Mouse (Mus musculus) forebrain, embryonic 13.5 days (tissue): Measurements from ENCODE around the gene Poc1a. TPM values are rescaled to one million over a fixed set of nuclear protein-coding genes. Genes with fewer than 3 reads are reported as not detected.

ENCODE experiments used
- ATAC-seq: fragments of 200-750 bp; cut with Nextera tagmentation; 2 replicates; pipeline ENCODE4 v1.8.0; 2017
- H3K27ac ChIP-seq: fragments of 300-500 bp; sonication (generic); 2 replicates; pipeline ENCODE4 v1.5.1; 2015; ENCODE audit warnings: inconsistent platforms, mild to moderate bottlenecking, moderate library complexity
- H3K27me3 ChIP-seq: fragments of 300-500 bp; sonication (generic); 2 replicates; pipeline ENCODE4 v1.6.1; 2015; ENCODE audit warnings: mild to moderate bottlenecking, inconsistent platforms
- H3K36me3 ChIP-seq: fragments of 300-500 bp; sonication (generic); 2 replicates; pipeline ENCODE4 v1.6.1; 2015; ENCODE audit warnings: mild to moderate bottlenecking, inconsistent platforms; ENCODE audit not compliant: poor library complexity, severe bottlenecking
- H3K4me1 ChIP-seq: fragments of 300-500 bp; sonication (generic); 2 replicates; pipeline ENCODE4 v1.6.1; 2015; ENCODE audit warnings: inconsistent platforms
- H3K4me2 ChIP-seq: fragments of 300-500 bp; sonication (generic); 2 replicates; pipeline ENCODE4 v1.6.1; 2015; ENCODE audit warnings: inconsistent platforms, mild to moderate bottlenecking, moderate library complexity
- H3K4me3 ChIP-seq: fragments of 300-500 bp; sonication (generic); 2 replicates; pipeline ENCODE4 v1.5.1; 2015; ENCODE audit warnings: mild to moderate bottlenecking, inconsistent platforms
- H3K9ac ChIP-seq: fragments of 300-500 bp; sonication (generic); 2 replicates; pipeline ENCODE4 v1.6.1; 2015; ENCODE audit warnings: mild to moderate bottlenecking, inconsistent platforms
- H3K9me3 ChIP-seq: fragments of 300-500 bp; sonication (generic); replicated peaks from 2 replicates; pipeline ENCODE4 v1.6.1; 2016; ENCODE audit warnings: inconsistent platforms
- WGBS: fragments of 180-500 bp; shearing (Covaris S2); methylation state at CpG from one replicate; pipeline ENCODE4 v1.1.7; 2015; 5-methylcytosine and 5-hydroxymethylcytosine counted together
- polyA plus RNA-seq: library from polyadenylated mRNA; unstranded; fragments of >200 nt; fragmentation: Nextera tagmentation; extraction: Ambion mirVana; gene quantifications from 2 replicates; pipeline ENCODE4 v1.2.1, GENCODE M21; 2015

Poc1a gene
- polyA plus RNA-seq, 1 experiment from 2014 or later: 17.7 TPM

DNA sequence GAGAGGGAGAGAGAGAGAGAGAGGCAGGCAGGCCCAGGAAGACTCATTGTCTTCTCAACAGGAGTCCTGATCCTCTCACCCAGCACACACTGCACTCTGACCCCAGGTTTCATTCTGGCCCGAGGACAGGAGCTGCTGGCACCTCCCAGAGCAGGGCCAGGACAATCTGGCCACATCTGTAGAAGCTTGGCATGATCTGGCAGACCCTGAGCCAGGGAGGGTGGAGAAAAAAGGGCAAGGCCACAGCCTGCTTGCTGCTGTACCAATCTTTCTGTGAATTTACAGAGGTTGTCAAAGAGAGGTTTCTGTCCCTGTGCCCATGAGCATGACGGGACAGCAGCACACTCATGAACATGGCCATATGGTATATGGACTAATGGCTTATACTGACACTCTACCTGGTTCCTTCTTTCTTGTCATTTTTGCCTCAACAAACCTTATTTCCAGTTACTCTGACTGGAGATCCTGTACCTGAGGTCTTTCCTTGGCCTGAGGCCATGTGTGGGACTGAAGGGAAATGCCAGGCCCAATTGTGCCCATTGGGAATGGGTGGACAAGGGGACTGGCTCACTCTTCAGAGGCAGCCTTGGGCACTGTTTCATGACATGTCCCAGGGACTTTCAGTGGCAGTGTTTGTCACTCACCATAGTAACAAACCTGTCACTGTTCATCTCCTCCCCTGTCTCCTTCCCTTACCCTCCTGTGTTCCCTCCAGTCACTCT lies 13.8 kb upstream of the Poc1a start:
- peaks cover 13% of the 10 kb centered on the region for H3K4me1 ChIP-seq
- no peaks in the 10 kb centered on the region for H3K9me3 ChIP-seq
- H3K9ac ChIP-seq: no peak overlapping the region
- no peak overlapping the region for H3K4me3 ChIP-seq
- 62% methylated on average over 2 of the region's 2 CpGs for WGBS
- no peaks in the 10 kb centered on the region for H3K27me3 ChIP-seq
- no peak for ATAC-seq
- no peak overlapping the region for H3K4me2 ChIP-seq
- H3K27ac ChIP-seq: no peak overlapping the region
- no peaks in the 10 kb centered on the region for H3K36me3 ChIP-seq

DNA sequence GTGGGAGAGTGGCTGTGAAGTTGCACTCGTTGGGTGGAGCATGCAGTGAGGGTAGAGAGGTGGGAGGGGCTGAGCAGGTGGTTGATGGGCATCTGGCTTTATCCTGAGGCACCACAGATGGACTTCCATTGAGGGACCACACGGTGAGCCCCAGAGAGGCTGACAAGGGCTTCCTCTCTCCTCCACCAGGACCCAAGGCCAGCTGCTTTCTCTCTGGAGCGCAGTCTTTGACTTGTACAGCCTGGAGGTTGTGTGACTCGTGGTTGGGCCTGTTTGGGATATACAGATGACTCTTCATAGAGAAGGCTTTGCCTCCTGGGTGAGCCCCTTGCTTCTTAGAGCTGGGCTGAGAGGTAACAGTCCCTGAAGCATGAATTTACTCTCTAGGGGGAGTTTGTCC lies 12.4 kb upstream of the Poc1a start:
- ATAC-seq: no peak
- no peak overlapping the region for H3K27ac ChIP-seq

GRCm38 (mm10) chr9:106269076-106269788 lies 11.6 kb upstream of the Poc1a start:
- 68% methylated on average over 9 of the region's 9 CpGs for WGBS
- Histone ChIP-seq H3K27ac (no peak overlapping the region), H3K9ac (no peak overlapping the region)

More for the DNA sequence above, 12.4 kb upstream of the Poc1a start:
- H3K4me3 ChIP-seq: no peak overlapping the region
- WGBS: 48% methylated on average over 4 of the region's 4 CpGs
- H3K36me3 ChIP-seq: no peaks in the 10 kb centered on the region
- H3K9me3 ChIP-seq: no peaks in the 10 kb centered on the region
- no peak overlapping the region for H3K4me2 ChIP-seq
- H3K9ac ChIP-seq: no peak overlapping the region
- no peaks in the 10 kb centered on the region for H3K27me3 ChIP-seq
- H3K4me1 ChIP-seq: peaks cover 13% of the 10 kb centered on the region

DNA sequence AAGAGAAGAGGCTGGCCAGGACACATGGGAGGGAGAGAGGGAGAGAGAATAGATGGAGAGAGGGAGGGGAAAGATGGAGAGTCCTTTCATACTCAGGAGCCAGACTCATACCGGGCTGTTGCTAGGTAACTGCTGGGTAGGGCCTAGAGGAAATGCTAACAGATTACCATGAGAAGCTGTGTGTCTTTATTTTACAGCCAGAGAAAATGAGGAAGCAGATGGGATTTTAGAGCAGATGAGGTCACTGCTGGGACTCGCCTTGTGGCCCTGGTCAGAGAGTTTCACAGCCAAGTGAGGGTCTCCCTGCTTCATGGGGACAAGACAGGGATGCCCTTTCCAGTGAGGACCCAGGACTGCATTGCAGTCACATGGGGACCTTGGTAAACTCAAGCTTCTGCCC lies 11.0 kb upstream of the Poc1a start:
- Histone ChIP-seq H3K27ac (peak overlapping the region; percentile 7; the same call in 1 of the 2 replicates), H3K4me3 (no peak overlapping the region)
- 23% methylated on average over 2 of the region's 2 CpGs for WGBS

More at GRCm38 (mm10) chr9:106269076-106269788, 11.6 kb upstream of the Poc1a start:
- Histone ChIP-seq H3K9me3 (no peaks in the 10 kb centered on the region), H3K4me3 (no peak overlapping the region), H3K27me3 (no peaks in the 10 kb centered on the region), H3K36me3 (no peaks in the 10 kb centered on the region), H3K4me1 (peaks cover 13% of the 10 kb centered on the region), H3K4me2 (no peak overlapping the region)
- ATAC-seq: no peak

GRCm38 (mm10) chr9:106270656-106271055 lies 10.2 kb upstream of the Poc1a start:
- no peaks in the 10 kb centered on the region for H3K36me3 ChIP-seq
- peaks cover 13% of the 10 kb centered on the region for H3K4me1 ChIP-seq
- H3K4me3 ChIP-seq: no peak overlapping the region
- no peak overlapping the region for H3K27ac ChIP-seq
- H3K27me3 ChIP-seq: no peaks in the 10 kb centered on the region
- 82% methylated on average over 4 of the region's 4 CpGs for WGBS
- ATAC-seq: no peak
- no peak overlapping the region for H3K4me2 ChIP-seq
- no peaks in the 10 kb centered on the region for H3K9me3 ChIP-seq
- H3K9ac ChIP-seq: no peak overlapping the region

More for the DNA sequence above, 11.0 kb upstream of the Poc1a start:
- Histone ChIP-seq H3K4me1 (peaks cover 13% of the 10 kb centered on the region), H3K9me3 (no peaks in the 10 kb centered on the region), H3K4me2 (no peak overlapping the region), H3K27me3 (no peaks in the 10 kb centered on the region), H3K36me3 (no peaks in the 10 kb centered on the region), H3K9ac (no peak overlapping the region)
- ATAC-seq: no peak

DNA sequence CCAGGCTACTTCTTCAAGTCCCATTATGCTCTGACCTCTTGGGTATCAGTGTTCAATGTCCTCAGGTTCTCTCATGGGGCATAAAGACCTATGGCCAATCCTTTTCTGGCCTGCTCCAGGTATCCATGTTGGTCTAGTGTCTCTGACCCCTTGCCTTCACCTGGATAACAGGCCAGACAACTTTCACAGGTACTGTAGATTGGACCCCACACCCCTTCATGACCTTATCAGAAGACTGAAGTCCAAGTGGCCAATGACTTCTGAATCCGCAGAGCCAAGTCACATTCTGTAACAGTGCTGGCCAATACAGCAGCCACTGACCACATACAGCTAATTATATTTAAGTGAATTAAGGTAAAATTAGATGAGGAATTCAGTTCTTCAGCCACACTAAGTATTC lies 8.6 kb upstream of the Poc1a start:
- H3K9ac ChIP-seq: no peak overlapping the region
- H3K9me3 ChIP-seq: no peaks in the 10 kb centered on the region
- WGBS: 97% methylated on average over 1 of the region's 1 CpGs
- no peak overlapping the region for H3K4me2 ChIP-seq
- no peaks in the 10 kb centered on the region for H3K36me3 ChIP-seq
- no peaks in the 10 kb centered on the region for H3K27me3 ChIP-seq
- no peak overlapping the region for H3K27ac ChIP-seq
- H3K4me3 ChIP-seq: no peak overlapping the region
- peaks cover 13% of the 10 kb centered on the region for H3K4me1 ChIP-seq
- ATAC-seq: no peak

DNA sequence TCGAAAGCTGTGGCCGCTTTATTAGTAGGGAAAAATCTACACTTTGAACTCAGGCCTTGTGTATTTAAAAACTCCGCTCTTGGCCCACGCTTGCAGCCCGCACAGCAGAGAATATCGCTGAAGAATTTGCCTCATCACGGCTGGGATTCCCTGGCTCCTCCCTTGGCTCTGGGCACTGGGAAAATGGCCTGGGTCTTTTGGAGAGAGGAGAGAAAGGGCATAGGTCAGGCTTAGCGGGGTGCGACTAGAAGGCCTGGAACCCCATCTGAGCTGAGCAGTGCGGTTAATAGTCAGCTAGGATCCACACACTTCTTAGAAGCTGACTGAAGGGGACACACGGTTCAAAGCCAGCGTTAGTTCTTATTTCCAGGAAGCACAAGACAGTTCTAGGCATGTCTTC lies 7.6 kb upstream of the Poc1a start:
- peaks cover 13% of the 10 kb centered on the region for H3K4me1 ChIP-seq
- H3K36me3 ChIP-seq: no peaks in the 10 kb centered on the region
- H3K27ac ChIP-seq: no peak overlapping the region
- H3K9me3 ChIP-seq: no peaks in the 10 kb centered on the region
- ATAC-seq: no peak
- WGBS: 83% methylated on average over 12 of the region's 12 CpGs
- H3K4me2 ChIP-seq: no peak overlapping the region
- H3K4me3 ChIP-seq: no peak overlapping the region
- no peaks in the 10 kb centered on the region for H3K27me3 ChIP-seq
- H3K9ac ChIP-seq: no peak overlapping the region

DNA sequence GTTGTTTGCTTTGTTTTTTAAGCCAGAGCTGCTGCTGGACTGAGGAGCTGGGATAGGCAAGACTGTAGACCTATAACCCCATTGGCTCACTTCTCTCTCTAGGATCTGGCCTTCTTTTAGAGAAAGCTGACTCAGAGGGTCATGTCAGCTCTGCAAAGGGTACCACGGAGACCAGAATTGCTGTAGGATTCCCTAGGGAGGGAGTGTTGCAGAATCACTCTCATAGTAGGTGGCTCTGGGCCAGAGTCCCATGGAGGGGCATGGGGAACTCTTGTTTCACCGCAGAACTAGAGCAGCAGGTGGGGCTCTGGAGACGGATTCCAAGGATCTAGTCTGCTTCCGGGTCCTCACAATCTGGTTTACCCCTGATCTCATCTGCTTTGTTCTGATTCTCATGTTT lies 7.1 kb upstream of the Poc1a start:
- no peaks in the 10 kb centered on the region for H3K9me3 ChIP-seq
- no peaks in the 10 kb centered on the region for H3K27me3 ChIP-seq
- H3K9ac ChIP-seq: no peak overlapping the region
- H3K36me3 ChIP-seq: no peaks in the 10 kb centered on the region
- H3K4me1 ChIP-seq: peaks cover 13% of the 10 kb centered on the region
- 65% methylated on average over 4 of the region's 4 CpGs for WGBS
- no peak for ATAC-seq
- H3K27ac ChIP-seq: no peak overlapping the region
- no peak overlapping the region for H3K4me3 ChIP-seq
- no peak overlapping the region for H3K4me2 ChIP-seq

GRCm38 (mm10) chr9:106274652-106275180 lies 6.1 kb upstream of the Poc1a start:
- Histone ChIP-seq H3K9ac (no peak overlapping the region), H3K27me3 (no peaks in the 10 kb centered on the region), H3K4me2 (no peak overlapping the region), H3K36me3 (no peaks in the 10 kb centered on the region), H3K4me3 (no peak overlapping the region), H3K27ac (no peak overlapping the region), H3K9me3 (no peaks in the 10 kb centered on the region), H3K4me1 (peaks cover 7% of the 10 kb centered on the region)
- no peak for ATAC-seq
- WGBS: 91% methylated on average over 8 of the region's 8 CpGs

- Histone ChIP-seq H3K4me3 (no peak overlapping the region), H3K4me2 (no peak overlapping the region)
- WGBS: 60% methylated on average over 1 of the region's 1 CpGs
These were observed 5.1 kb upstream of the Poc1a start for GRCm38 (mm10) chr9:106275806-106276205.

GRCm38 (mm10) chr9:106280386-106280785 lies 475 bp upstream of the Poc1a start:
- Histone ChIP-seq H3K4me1 (peaks cover 14% of the 10 kb centered on the region), H3K9ac (peak overlapping the region; percentile 66), H3K27ac (0 out of 2 replicates have a peak overlapping the region, but pooled peaks have one; percentile 5), H3K4me3 (peak overlapping the region; percentile 63), H3K4me2 (peak overlapping the region; percentile 86), H3K27me3 (no peaks in the 10 kb centered on the region), H3K9me3 (no peaks in the 10 kb centered on the region), H3K36me3 (peaks cover 8% of the 10 kb centered on the region; the same call in 1 of the 2 replicates)
- WGBS: under 1% methylated on average over 14 of the region's 14 CpGs
- peak; percentile 44 for ATAC-seq

More at GRCm38 (mm10) chr9:106275806-106276205, 5.1 kb upstream of the Poc1a start:
- ATAC-seq: no peak
- H3K9ac ChIP-seq: no peak overlapping the region
- H3K36me3 ChIP-seq: no peaks in the 10 kb centered on the region
- H3K27ac ChIP-seq: no peak overlapping the region
- no peaks in the 10 kb centered on the region for H3K27me3 ChIP-seq
- H3K9me3 ChIP-seq: no peaks in the 10 kb centered on the region
- peaks cover 5% of the 10 kb centered on the region for H3K4me1 ChIP-seq

DNA sequence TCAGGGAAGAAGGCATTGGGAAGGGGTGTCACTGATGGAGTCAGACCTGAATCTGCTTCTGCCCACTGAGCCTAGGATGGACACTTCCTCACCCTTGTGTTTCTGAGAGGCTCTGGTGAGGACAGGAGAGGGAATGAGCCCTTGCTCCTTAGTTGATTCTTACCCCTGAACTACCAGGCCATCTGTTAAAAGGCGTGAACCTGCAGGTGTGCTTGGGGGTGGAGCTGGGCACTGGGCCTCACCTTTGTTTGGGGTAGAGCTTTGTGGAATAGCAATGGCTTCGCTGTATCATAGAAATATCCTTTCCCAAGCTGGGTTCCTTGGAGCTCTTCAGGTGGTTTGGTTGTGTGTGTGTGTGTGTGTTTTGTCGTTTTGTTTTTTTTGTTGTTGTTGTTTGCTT lies 1.2 kb downstream of the Poc1a start:
- Histone ChIP-seq H3K9me3 (no peaks in the 10 kb centered on the region), H3K27me3 (no peaks in the 10 kb centered on the region), H3K4me3 (peak overlapping the region; percentile 63), H3K36me3 (peaks cover 17% of the 10 kb centered on the region), H3K4me1 (peaks cover 14% of the 10 kb centered on the region), H3K27ac (no peak overlapping the region), H3K9ac (no peak overlapping the region; the same call in 1 of the 2 replicates), H3K4me2 (peak overlapping the region; percentile 86)
- no peak for ATAC-seq
- 79% methylated on average over 3 of the region's 3 CpGs for WGBS
